Mouse (Mus musculus) MEL (cell line): ENCODE results near the gene Fktn. TPM values are rescaled to one million over a fixed set of nuclear protein-coding genes. Genes with fewer than 3 reads are reported as not detected.

Experiments used
- DNase-seq: peaks from one replicate; pipeline ENCODE4 v3.0.0; 2011; ENCODE audit warnings: low read depth, low spot score
- H3K27ac ChIP-seq: 2 replicates; pipeline ENCODE4 v1.5.1; 2012; ENCODE audit warnings: low read depth, mild to moderate bottlenecking, control low read depth, low read length, moderate library complexity; ENCODE audit not compliant: control insufficient read depth
- H3K27me3 ChIP-seq, 2 experiments: fragments of 150-350 bp in 1 of 2; sonication (generic) in 1 of 2; 2 replicates each; pipeline ENCODE4 v1.6.1; 2012; ENCODE audit warnings: low read length in 2 of 2, mild to moderate bottlenecking in 2 of 2, improper control_type of control experiment in 1 of 2, moderate library complexity in 1 of 2; ENCODE audit not compliant: insufficient read depth in 2 of 2, control insufficient read depth in 1 of 2
- H3K36me3 ChIP-seq, 2 experiments: 2 replicates each; pipeline ENCODE4 v1.6.1; 2012 to 2014; ENCODE audit warnings: low read length in 2 of 2, improper control_type of control experiment in 1 of 2, inconsistent platforms in 1 of 2, mild to moderate bottlenecking in 1 of 2; ENCODE audit not compliant: insufficient read depth in 2 of 2, control insufficient read depth in 1 of 2
- H3K4me1 ChIP-seq, 2 experiments: fragments of 150-350 bp in 1 of 2; sonication (generic) in 1 of 2; 2 replicates each; pipeline ENCODE4 v1.6.1; 2012; ENCODE audit warnings: low read length in 2 of 2, improper control_type of control experiment in 1 of 2, mild to moderate bottlenecking in 1 of 2; ENCODE audit not compliant: insufficient read depth in 2 of 2, control insufficient read depth in 1 of 2
- H3K4me3 ChIP-seq, 2 experiments: fragments of 150-350 bp in 1 of 2; sonication (generic) in 1 of 2; 2 replicates each; pipeline ENCODE4 v1.5.1; 2012; ENCODE audit warnings: low read depth in 2 of 2, low read length in 2 of 2, mild to moderate bottlenecking in 2 of 2, moderate library complexity in 2 of 2, control low read depth in 1 of 2, improper control_type of control experiment in 1 of 2; ENCODE audit not compliant: control insufficient read depth in 1 of 2, insufficient read depth in 1 of 2
- H3K79me2 ChIP-seq: 2 replicates; pipeline ENCODE4 v1.6.1; 2012; ENCODE audit warnings: mild to moderate bottlenecking, low read length, moderate library complexity; ENCODE audit not compliant: control insufficient read depth, poor library complexity, insufficient read depth
- H3K9ac ChIP-seq: 2 replicates; pipeline ENCODE4 v1.6.1; 2012; ENCODE audit warnings: low read depth, mild to moderate bottlenecking, control low read depth, low read length, moderate library complexity; ENCODE audit not compliant: control insufficient read depth, poor library complexity, severe bottlenecking
- H3K9me3 ChIP-seq: fragments of 150-350 bp; sonication (generic); replicated peaks from 2 replicates; pipeline ENCODE4 v1.6.1; 2012; ENCODE audit warnings: mild to moderate bottlenecking, low read length, improper control_type of control experiment, moderate library complexity; ENCODE audit not compliant: insufficient read depth
- BHLHE40 ChIP-seq: IDR thresholded peaks from 2 replicates; pipeline ENCODE4 v1.6.1; 2012; ENCODE audit warnings: low read depth, mild to moderate bottlenecking, inconsistent platforms, low read length, improper control_type of control experiment, borderline replicate concordance
- CHD2 ChIP-seq: IDR thresholded peaks from 2 replicates; pipeline ENCODE4 v1.6.1; 2011; ENCODE audit warnings: low read length, improper control_type of control experiment
- ELF1 ChIP-seq: IDR thresholded peaks from 2 replicates; pipeline ENCODE4 v1.6.1; 2014; ENCODE audit warnings: low read depth, mild to moderate bottlenecking, inconsistent platforms, low read length, improper control_type of control experiment, moderate library complexity
- EP300 ChIP-seq, 2 experiments: IDR thresholded peaks; 2 replicates each; pipeline ENCODE4 v1.6.1; 2011; ENCODE audit warnings: improper control_type of control experiment in 2 of 2, low read length in 2 of 2, low read depth in 1 of 2, mild to moderate bottlenecking in 1 of 2
- ETS1 ChIP-seq: IDR thresholded peaks from 2 replicates; pipeline ENCODE4 v1.6.1; 2012; ENCODE audit warnings: low read depth, mild to moderate bottlenecking, inconsistent platforms, low read length, improper control_type of control experiment, moderate library complexity
- GATA1 ChIP-seq: IDR thresholded peaks from 2 replicates; pipeline ENCODE4 v1.6.1; 2011; ENCODE audit warnings: low read depth, low read length, improper control_type of control experiment
- HCFC1 ChIP-seq: IDR thresholded peaks from 2 replicates; pipeline ENCODE4 v1.6.1; 2012; ENCODE audit warnings: low read depth, mild to moderate bottlenecking, inconsistent platforms, low read length, improper control_type of control experiment, moderate library complexity
- JUND ChIP-seq: IDR thresholded peaks from 2 replicates; pipeline ENCODE4 v1.6.1; 2011; ENCODE audit warnings: low read depth, mild to moderate bottlenecking, improper control_type of control experiment, low read length
- KAT2A ChIP-seq: conservative IDR thresholded peaks from 2 replicates; pipeline ENCODE4 v1.6.1; 2012; ENCODE audit warnings: low read depth, low read length, improper control_type of control experiment, inconsistent platforms
- MAFK ChIP-seq: IDR thresholded peaks from 2 replicates; pipeline ENCODE4 v1.6.1; 2011; ENCODE audit warnings: low read depth, mild to moderate bottlenecking, low read length, improper control_type of control experiment, borderline replicate concordance
- MAX ChIP-seq: IDR thresholded peaks from 2 replicates; pipeline ENCODE4 v1.6.1; 2011; ENCODE audit warnings: low read length, improper control_type of control experiment
- MAZ ChIP-seq: IDR thresholded peaks from 2 replicates; pipeline ENCODE4 v1.6.1; 2012; ENCODE audit warnings: low read depth, mild to moderate bottlenecking, inconsistent platforms, low read length, improper control_type of control experiment
- MEF2A ChIP-seq: IDR thresholded peaks from 2 replicates; pipeline ENCODE4 v1.6.1; 2014; ENCODE audit warnings: low read depth, mild to moderate bottlenecking, inconsistent platforms, low read length, improper control_type of control experiment; ENCODE audit not compliant: poor library complexity, insufficient replicate concordance, severe bottlenecking; ENCODE audit errors: extremely low read depth
- MXI1 ChIP-seq: IDR thresholded peaks from 2 replicates; pipeline ENCODE4 v1.6.1; 2011; ENCODE audit warnings: mild to moderate bottlenecking, low read depth, low read length, improper control_type of control experiment
- MYB ChIP-seq: IDR thresholded peaks from 2 replicates; pipeline ENCODE4 v1.6.1; 2011; ENCODE audit warnings: mild to moderate bottlenecking, low read depth, low read length, improper control_type of control experiment
- MYC ChIP-seq: IDR thresholded peaks from 2 replicates; pipeline ENCODE4 v1.6.1; 2011; ENCODE audit warnings: low read depth, mild to moderate bottlenecking, low read length, improper control_type of control experiment, moderate library complexity
- NRF1 ChIP-seq: IDR thresholded peaks from 2 replicates; pipeline ENCODE4 v1.6.1; 2014; ENCODE audit warnings: low read depth, mild to moderate bottlenecking, inconsistent platforms, low read length, improper control_type of control experiment, moderate library complexity; ENCODE audit not compliant: poor library complexity, insufficient read depth, severe bottlenecking
- POLR2A ChIP-seq, 2 experiments: IDR thresholded peaks; 2 replicates each; pipeline ENCODE4 v1.6.1; 2011 to 2012; ENCODE audit warnings: low read length in 2 of 2, mild to moderate bottlenecking in 2 of 2, control low read depth in 1 of 2, improper control_type of control experiment in 1 of 2, low read depth in 1 of 2, moderate library complexity in 1 of 2; ENCODE audit not compliant: control insufficient read depth in 1 of 2, insufficient read depth in 1 of 2, poor library complexity in 1 of 2
- RCOR1 ChIP-seq: IDR thresholded peaks from 2 replicates; pipeline ENCODE4 v1.6.1; 2012; ENCODE audit warnings: low read depth, mild to moderate bottlenecking, inconsistent platforms, low read length, improper control_type of control experiment
- SIN3A ChIP-seq: IDR thresholded peaks from 2 replicates; pipeline ENCODE4 v1.6.1; 2012; ENCODE audit warnings: low read length, improper control_type of control experiment, inconsistent platforms
- TAL1 ChIP-seq: IDR thresholded peaks from 2 replicates; pipeline ENCODE4 v1.6.1; 2012; ENCODE audit warnings: mild to moderate bottlenecking, inconsistent platforms, low read length, moderate library complexity, mixed read lengths
- TBP ChIP-seq: IDR thresholded peaks from 2 replicates; pipeline ENCODE4 v1.8.0; 2011; ENCODE audit warnings: low read depth, low read length, improper control_type of control experiment
- TCF12 ChIP-seq: IDR thresholded peaks from 2 replicates; pipeline ENCODE4 v1.6.1; 2014; ENCODE audit warnings: low read depth, mild to moderate bottlenecking, inconsistent platforms, low read length, improper control_type of control experiment, moderate library complexity
- USF1 ChIP-seq: IDR thresholded peaks from 2 replicates; pipeline ENCODE4 v1.6.1; 2014; ENCODE audit warnings: low read depth, mild to moderate bottlenecking, inconsistent platforms, low read length, improper control_type of control experiment, moderate library complexity
- USF2 ChIP-seq, 2 experiments: IDR thresholded peaks; 2 replicates each; pipeline ENCODE4 v1.6.1; 2011 to 2012; ENCODE audit warnings: improper control_type of control experiment in 2 of 2, low read length in 2 of 2, borderline replicate concordance in 1 of 2, inconsistent platforms in 1 of 2, low read depth in 1 of 2, mild to moderate bottlenecking in 1 of 2; ENCODE audit not compliant: insufficient read depth in 1 of 2
- ZKSCAN1 ChIP-seq: IDR thresholded peaks from 2 replicates; pipeline ENCODE4 v1.6.1; 2012; ENCODE audit warnings: low read depth, mild to moderate bottlenecking, inconsistent platforms, low read length, improper control_type of control experiment, moderate library complexity
- ZMIZ1 ChIP-seq: IDR thresholded peaks from 2 replicates; pipeline ENCODE4 v1.6.1; 2012; ENCODE audit warnings: low read depth, mild to moderate bottlenecking, inconsistent platforms, low read length, improper control_type of control experiment, moderate library complexity
- polyA plus RNA-seq, 2 experiments: library from polyadenylated mRNA; stranded (reverse) in 1 of 2; unstranded in 1 of 2; fragments of >175 nt in 1 of 2; fragments of >200 nt in 1 of 2; gene quantifications; 2 replicates each; pipeline versions ENCODE4 v1.2.1 to v1.2.4; 2012; ENCODE audit warnings: low replicate concordance in 2 of 2, low read depth in 1 of 2; ENCODE audit not compliant: insufficient read length in 2 of 2, insufficient read depth in 1 of 2, missing spikeins in 1 of 2
- total RNA-seq: library from RNA; depleted of rRNA; stranded (reverse); fragments of 300-350 nt; gene quantifications from 2 replicates; pipeline ENCODE4 v1.2.3, GENCODE M21; 2012

Fktn gene
- total and polyA plus RNA-seq, 3 experiments: 5.5 to 7.0 TPM; not detected in 1

DNA sequence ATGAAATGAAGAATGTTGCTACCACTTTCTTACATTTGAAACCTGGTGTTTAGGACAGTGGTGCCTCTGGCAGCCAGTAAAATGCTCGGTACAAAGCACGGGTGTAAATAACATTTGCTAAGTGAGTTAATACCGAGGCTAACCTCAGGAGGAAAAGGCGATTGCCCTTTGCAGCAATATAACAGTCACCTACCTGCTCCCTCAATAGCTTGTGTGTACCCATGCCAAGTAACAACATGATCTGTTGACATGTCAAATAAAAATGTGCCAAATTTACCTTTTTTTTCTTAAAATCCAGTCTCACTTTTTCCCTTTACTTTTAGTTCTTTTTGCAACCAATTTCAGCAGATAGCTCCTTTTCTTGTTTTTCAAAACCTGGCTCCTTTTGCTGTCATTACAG, 111.0 kb downstream of the Fktn start:
- no peak for TF ChIP-seq MXI1
- TF ChIP-seq JUND: no peak
- TF ChIP-seq MYC: no peak
- no peak for TF ChIP-seq RCOR1
- no peak for TF ChIP-seq TAL1
- no peak for TF ChIP-seq HCFC1
- no peak for TF ChIP-seq MYB
- TF ChIP-seq EP300 (IDR thresholded peaks at IDR 0.05; ENCODE audit: low read depth in 1 of 2, low read length in 2 of 2): no peak
- TF ChIP-seq MAZ: no peak
- TF ChIP-seq GATA1: no peak
- TF ChIP-seq SIN3A: no peak
- no peak for TF ChIP-seq ZKSCAN1
- TF ChIP-seq MEF2A: no peak
- no peaks in the 10 kb centered on the region; a peak in 1 of 4 replicates for H3K27me3 ChIP-seq
- H3K9me3 ChIP-seq: no peaks in the 10 kb centered on the region

DNA sequence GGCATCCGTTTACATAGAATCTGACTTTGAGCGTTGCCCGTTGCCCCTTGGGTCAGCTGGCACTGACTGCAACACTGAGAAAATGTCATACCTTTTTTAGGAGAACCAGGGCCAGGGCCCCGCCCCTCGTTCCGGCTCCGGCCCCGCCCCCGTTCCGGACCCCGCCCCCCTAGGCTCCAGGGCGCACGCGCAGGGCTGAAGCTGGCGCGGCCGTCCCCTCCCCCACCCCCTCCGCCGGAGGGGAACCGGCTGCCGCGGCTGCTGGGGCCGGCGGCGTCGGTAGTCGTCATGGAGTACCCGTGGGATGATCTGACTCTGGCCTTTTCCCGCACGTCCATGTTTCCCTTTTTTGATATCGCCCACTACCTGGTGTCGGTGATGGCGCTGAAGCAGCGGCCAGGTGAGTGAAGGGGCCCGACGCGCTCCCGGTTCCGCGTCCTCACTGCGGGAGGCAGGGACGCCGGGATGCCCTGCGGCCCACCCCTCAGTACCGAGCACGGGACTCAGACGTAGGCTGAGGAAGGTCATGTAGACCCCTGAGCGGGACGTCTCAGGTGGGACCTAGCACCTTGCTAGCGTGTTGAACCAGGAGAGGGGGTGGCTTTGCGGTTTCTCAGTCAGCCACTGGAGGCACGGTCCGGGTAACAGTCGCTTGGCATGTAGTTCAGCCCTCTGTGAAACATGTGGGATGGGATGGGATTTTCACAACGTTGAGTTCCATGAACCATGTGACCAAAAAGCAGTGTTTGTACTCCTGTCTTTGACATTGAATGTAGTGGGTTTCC, 112.2 kb downstream of the Fktn start, which contains the start of gene Tmem38b:
Gene Tmem38b, plus strand, starts transcription at position 225 of the 785 bp plus-strand sequence.
- H3K27me3 ChIP-seq: no peaks in the 10 kb centered on the region; a peak in 1 of 4 replicates

More for the DNA sequence above, 111.0 kb downstream of the Fktn start:
- H3K4me3 ChIP-seq: no peak overlapping the region
- peaks cover 2% of the 10 kb centered on the region for H3K79me2 ChIP-seq
- H3K4me1 ChIP-seq: peaks cover 5 to 6% of the 10 kb centered on the region in 2 experiments
- no peak for DNase-seq
- no peak overlapping the region for H3K27ac ChIP-seq
- peaks cover 0 to 6% of the 10 kb centered on the region in 2 experiments; a peak in 2 of 4 replicates for H3K36me3 ChIP-seq
- H3K9ac ChIP-seq: no peak overlapping the region

More for the DNA sequence above, 112.2 kb downstream of the Fktn start, which contains the start of gene Tmem38b:
- peak; percentile 81 for DNase-seq
- Histone ChIP-seq H3K9ac (peak within 1 kb of the TSS; percentile 74), H3K4me3 (peak within 1 kb of the TSS; percentile 97 to 100), H3K9me3 (no peaks in the 10 kb centered on the region), H3K27ac (peak within 1 kb of the TSS; percentile 49), H3K36me3 (peaks cover 0 to 6% of the 10 kb centered on the region in 2 experiments; a peak in 2 of 4 replicates), H3K79me2 (peaks cover 4% of the 10 kb centered on the region), H3K4me1 (peaks cover 5 to 6% of the 10 kb centered on the region in 2 experiments; a peak in 3 of 4 replicates)
- peak; percentile 23 for TF ChIP-seq MAX
- peak; percentile 52 to 62; a peak in 2 of 4 replicates for TF ChIP-seq POLR2A (IDR thresholded peaks at IDR 0.05; ENCODE audit: control insufficient read depth in 1 of 2, insufficient read depth in 1 of 2, low read depth in 1 of 2, low read length in 2 of 2, poor library complexity in 1 of 2)
- TF ChIP-seq ZMIZ1: 0 out of 2 replicates have a peak, but pooled peaks have one; percentile 54
- TF ChIP-seq BHLHE40: 0 out of 2 replicates have a peak, but pooled peaks have one; percentile 15
- peak; percentile 83 for TF ChIP-seq NRF1
- peak; percentile 86 for TF ChIP-seq MXI1
- peak; percentile 45; the same call in 1 of the 2 replicates for TF ChIP-seq CHD2
- TF ChIP-seq MAFK: no peak
- no peak for TF ChIP-seq USF2 (IDR thresholded peaks at IDR 0.05; ENCODE audit: borderline replicate concordance in 1 of 2, insufficient read depth in 1 of 2, low read depth in 1 of 2, low read length in 2 of 2)
- peak; percentile 64 for TF ChIP-seq HCFC1
- TF ChIP-seq EP300 (IDR thresholded peaks at IDR 0.05; ENCODE audit: low read depth in 1 of 2, low read length in 2 of 2): no peak
- no peak for TF ChIP-seq TCF12
- TF ChIP-seq MAZ: peak; percentile 35; the same call in 1 of the 2 replicates
- TF ChIP-seq KAT2A: no peak
- TF ChIP-seq ETS1: peak; percentile 35; the same call in 1 of the 2 replicates
- peak; percentile 61; the same call in 1 of the 2 replicates for TF ChIP-seq USF1
- TF ChIP-seq TBP: 0 out of 2 replicates have a peak, but pooled peaks have one; percentile 30
- 0 out of 2 replicates have a peak, but pooled peaks have one; percentile 22 for TF ChIP-seq ELF1
